14 mouse cellular contexts compared by ENCODE assay signal in genomic region chr15:25650371-25650770, GRCm38 (mm10). TPM values are rescaled to one million over a fixed set of nuclear protein-coding genes. Genes with fewer than 3 reads are reported as not detected.
A peak's percentile ranks its signal among the peaks of the same experiment; 100 is the strongest.
DNase-seq lines count a peak whose midpoint lies in the region; ATAC-seq and TF ChIP-seq lines count a peak whose summit lies in the region.
"Had no signal": no experiment of that assay in that cellular context is flagged by ENCODE, and none has a peak within 500 bp of the region (broad histone marks: within the 10 kb centered on the region; RNA-seq: fewer than 3 reads in every experiment).

No protein-coding gene starts in this region.

- no peaks in the 10 kb centered on the region for H3K27me3 ChIP-seq in intestine, postnatal 0 days (replicated peaks; ENCODE audit: control insufficient read depth, insufficient read depth, low read length)
- no peaks in the 10 kb centered on the region for H3K27me3 ChIP-seq in small intestine, adult 2 months (ENCODE audit: control insufficient read depth, insufficient read depth, low read length)
- no peaks in the 10 kb centered on the region for H3K27me3 ChIP-seq in hindbrain, embryonic 11.5 days (ENCODE audit: control insufficient read depth, insufficient read depth, low read length)
- H3K27me3 ChIP-seq in forebrain, embryonic 16.5 days (replicated peaks; ENCODE audit: control insufficient read depth, insufficient read depth, low read length), result 0 out of 2 replicates have a peak, but pooled peaks cover under 1% of the 10 kb centered on the region
- H3K27me3 ChIP-seq: embryonic facial prominence, embryonic 12.5 days; limb, embryonic 13.5 days; midbrain, embryonic 13.5 days had no signal

- no peaks in the 10 kb centered on the region for H3K36me3 ChIP-seq in intestine, postnatal 0 days (ENCODE audit: control insufficient read depth, insufficient read depth)
- H3K36me3 ChIP-seq in small intestine, adult 2 months (ENCODE audit: control insufficient read depth, insufficient read depth, low read length), result no peaks in the 10 kb centered on the region
- no peaks in the 10 kb centered on the region for H3K36me3 ChIP-seq in hindbrain, embryonic 11.5 days (ENCODE audit: control insufficient read depth, insufficient read depth, low read length)
- no peaks in the 10 kb centered on the region for H3K36me3 ChIP-seq in forebrain, embryonic 16.5 days (ENCODE audit: control insufficient read depth, insufficient read depth)
- H3K36me3 ChIP-seq: embryonic facial prominence, embryonic 12.5 days; hindbrain, embryonic 13.5 days; midbrain, embryonic 13.5 days had no signal

- DNase-seq in heart, adult 11 months, result peak; percentile 93
- no peak for DNase-seq in heart, adult 8-10 months (ENCODE audit: low spot score)
- DNase-seq in fibroblast of lung, adult 2 months (ENCODE audit: low read depth), result peak; percentile 57
- DNase-seq in B cell, adult 2 months, result no peak
- no peak for DNase-seq in hindbrain, embryonic 11.5 days (ENCODE audit: low spot score)
- DNase-seq: kidney, postnatal 25 days; spleen, adult 18-20 months had no signal

- TF ChIP-seq POLR2A in small intestine, adult 2 months (IDR thresholded peaks at IDR 0.05; ENCODE audit: low read depth, low read length), result no peak

- no peaks in the 10 kb centered on the region for H3K9me3 ChIP-seq in intestine, postnatal 0 days (ENCODE audit: control insufficient read depth)
- H3K9me3 ChIP-seq in hindbrain, embryonic 11.5 days (ENCODE audit: control insufficient read depth, low read length), result no peaks in the 10 kb centered on the region
- H3K9me3 ChIP-seq in forebrain, embryonic 16.5 days (ENCODE audit: control insufficient read depth, low read length), result no peaks in the 10 kb centered on the region
- H3K9me3 ChIP-seq: embryonic facial prominence, embryonic 12.5 days; hindbrain, embryonic 13.5 days; limb, embryonic 13.5 days had no signal

- WGBS in intestine, postnatal 0 days, result 38% methylated on average over 5 of the region's 5 CpGs
- WGBS in small intestine, adult 2 months, result 31% methylated on average over 5 of the region's 5 CpGs
- 79% methylated on average over 5 of the region's 5 CpGs for WGBS in hindbrain, embryonic 11.5 days
- WGBS in forebrain, embryonic 16.5 days, result 81% methylated on average over 5 of the region's 5 CpGs

- H3K4me3 ChIP-seq in intestine, postnatal 0 days (ENCODE audit: low read depth, low read length), result no peak overlapping the region
- H3K4me3 ChIP-seq in small intestine, adult 2 months (ENCODE audit: low read depth, low read length), result no peak overlapping the region
- no peak overlapping the region for H3K4me3 ChIP-seq in hindbrain, embryonic 11.5 days (ENCODE audit: low read depth, low read length)
- no peak overlapping the region for H3K4me3 ChIP-seq in forebrain, embryonic 16.5 days (replicated peaks; ENCODE audit: low read length)
- H3K4me3 ChIP-seq: embryonic facial prominence, embryonic 12.5 days; hindbrain, embryonic 13.5 days; limb, embryonic 13.5 days; midbrain, embryonic 13.5 days had no signal

- no peak overlapping the region for H3K27ac ChIP-seq in intestine, postnatal 0 days (ENCODE audit: low read depth, low read length)
- H3K27ac ChIP-seq in small intestine, adult 2 months (ENCODE audit: insufficient read depth, low read depth, low read length), result peak overlapping the region; percentile 2; the same call in 1 of the 2 replicates
- H3K27ac ChIP-seq in hindbrain, embryonic 11.5 days (ENCODE audit: low read depth, low read length), result no peak overlapping the region
- no peak overlapping the region for H3K27ac ChIP-seq in forebrain, embryonic 16.5 days (ENCODE audit: low read length)
- H3K27ac ChIP-seq: embryonic facial prominence, embryonic 12.5 days; hindbrain, embryonic 13.5 days; limb, embryonic 13.5 days; midbrain, embryonic 13.5 days had no signal

- no peaks in the 10 kb centered on the region; the same call in 1 of the 2 replicates for H3K4me1 ChIP-seq in intestine, postnatal 0 days (replicated peaks; ENCODE audit: control insufficient read depth, insufficient read depth, low read length)
- H3K4me1 ChIP-seq in small intestine, adult 2 months (ENCODE audit: control insufficient read depth, insufficient read depth, insufficient read length, low read length), result peaks cover 25% of the 10 kb centered on the region
- 0 out of 2 replicates have a peak, but pooled peaks cover 5% of the 10 kb centered on the region for H3K4me1 ChIP-seq in hindbrain, embryonic 11.5 days (replicated peaks; ENCODE audit: control insufficient read depth, insufficient read depth, low read length)
- H3K4me1 ChIP-seq in forebrain, embryonic 16.5 days (replicated peaks; ENCODE audit: control insufficient read depth, insufficient read depth, low read length), result no peaks in the 10 kb centered on the region
- H3K4me1 ChIP-seq: hindbrain, embryonic 13.5 days had no signal

- peak; percentile 22 for TF ChIP-seq CTCF in intestine, postnatal 0 days (IDR thresholded peaks at IDR 0.05; ENCODE audit: low read depth)
- TF ChIP-seq CTCF in small intestine, adult 2 months (IDR thresholded peaks at IDR 0.05; ENCODE audit: extremely low read depth, insufficient read length, insufficient replicate concordance, low read depth, low read length), result no peak

- H3K4me2 ChIP-seq in intestine, postnatal 0 days (replicated peaks; ENCODE audit: low read depth), result no peak overlapping the region
- H3K4me2 ChIP-seq in hindbrain, embryonic 11.5 days (replicated peaks; ENCODE audit: low read depth, low read length), result no peak overlapping the region
- H3K4me2 ChIP-seq in forebrain, embryonic 16.5 days (ENCODE audit: low read length), result no peak overlapping the region
- H3K4me2 ChIP-seq: embryonic facial prominence, embryonic 12.5 days; hindbrain, embryonic 13.5 days; limb, embryonic 13.5 days; midbrain, embryonic 13.5 days had no signal

- peak; percentile 71 for ATAC-seq in intestine, postnatal 0 days
- no peak for ATAC-seq in hindbrain, embryonic 11.5 days (ENCODE audit: low FRiP score)
- ATAC-seq in forebrain, embryonic 16.5 days, result no peak
- ATAC-seq: midbrain, embryonic 13.5 days had no signal

- H3K9ac ChIP-seq in intestine, postnatal 0 days (ENCODE audit: low read depth, low read length), result no peak overlapping the region
- H3K9ac ChIP-seq in hindbrain, embryonic 11.5 days (ENCODE audit: low read depth, low read length), result no peak overlapping the region
- H3K9ac ChIP-seq in forebrain, embryonic 16.5 days (replicated peaks; ENCODE audit: low read depth, low read length), result no peak overlapping the region
- H3K9ac ChIP-seq: embryonic facial prominence, embryonic 12.5 days; hindbrain, embryonic 13.5 days; limb, embryonic 13.5 days; midbrain, embryonic 13.5 days had no signal

RNA-seq across cellular contexts. Expression of gene Myo10, which starts 28.0 kb away (rescaled TPM):
- total RNA-seq in heart, adult 8-10 months (2022), result 10 to 100 TPM; 71.7 to 84.5 (median 73.3) TPM
- polyA plus RNA-seq in intestine, postnatal 0 days (2015; fragmentation: Nextera tagmentation; extraction: Ambion mirVana), result 9.5 and 11.8 TPM in 2 replicates
- 14.1 and 20.8 TPM in 2 replicates for polyA plus RNA-seq in small intestine, adult 2 months (2012; rRNA removed)
- polyA plus RNA-seq in hindbrain, embryonic 11.5 days (2014; fragmentation: Nextera tagmentation; extraction: Ambion mirVana), result 39.1 and 45.2 TPM in 2 replicates
- polyA plus RNA-seq in forebrain, embryonic 16.5 days (2015; fragmentation: Nextera tagmentation; extraction: Ambion mirVana), result 38.4 and 44.8 TPM in 2 replicates

Comparison
In these comparisons a context has a peak if more than half of its experiments do, and no peak if none do; other contexts are left out.
1. DNase-seq: peak in heart, adult 11 months (single experiment) and fibroblast of lung, adult 2 months (single experiment); none in heart, adult 8-10 months (single experiment), B cell, adult 2 months (0 of 2) and hindbrain, embryonic 11.5 days (single experiment).